Mouse (Mus musculus): Measurements from ENCODE around the gene Tcf7l1. TPM values are rescaled to one million over a fixed set of nuclear protein-coding genes. Genes with fewer than 3 reads are reported as not detected.

The Tcf7l1 gene
- polyA plus RNA-seq, 1 experiment from 2014 or later = 38.2 TPM

DNA sequence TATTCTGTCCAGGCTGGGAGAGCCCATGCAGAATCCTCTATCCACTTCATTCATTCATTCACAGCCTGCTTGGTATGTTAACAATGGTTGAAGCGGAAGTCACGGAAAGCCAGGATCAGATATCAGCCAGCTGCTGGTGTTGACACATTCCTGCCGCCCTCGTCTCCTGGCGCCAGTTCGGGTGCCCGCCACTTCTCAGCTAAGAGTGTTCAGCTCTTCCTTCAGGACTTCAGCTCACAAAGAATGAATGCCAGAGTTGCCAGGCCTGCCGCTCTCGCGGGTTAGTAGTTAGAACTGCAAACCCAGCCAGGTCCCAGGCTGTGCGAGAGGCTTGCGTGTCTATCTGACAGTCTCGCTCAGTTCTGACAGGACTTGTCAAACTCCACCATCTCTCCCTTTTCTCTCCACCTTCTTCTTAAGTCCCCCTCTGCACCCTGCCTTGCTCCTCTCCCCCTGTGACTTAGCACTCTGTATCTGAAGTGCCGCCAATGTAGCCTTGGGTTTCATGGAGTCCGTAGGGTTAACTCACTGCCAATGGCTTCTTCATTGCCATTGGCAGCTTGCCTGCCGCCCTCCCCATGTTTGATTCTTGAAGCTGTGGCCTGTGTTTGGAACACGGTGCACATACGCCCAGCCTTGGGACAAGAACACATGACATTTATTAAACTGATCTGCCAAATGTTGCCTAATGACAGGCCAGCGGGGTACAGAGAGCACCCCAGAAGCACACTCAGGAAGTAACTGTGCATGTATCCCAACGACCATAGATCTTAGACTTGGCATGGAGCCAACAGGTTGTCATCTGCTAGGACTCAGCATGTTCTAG, 48.2 kb downstream of the Tcf7l1 start:
- ATAC-seq (replicated peaks; ENCODE audit: low FRiP score) = peak; percentile 47
- Histone ChIP-seq H3K4me3 (replicated peaks) (no peak overlapping the region), H3K9ac (no peak overlapping the region), H3K27me3 (no peaks in the 10 kb centered on the region), H3K4me1 (peaks cover 72% of the 10 kb centered on the region), H3K4me2 (no peak overlapping the region), H3K36me3 (0 out of 2 replicates have a peak, but pooled peaks cover 6% of the 10 kb centered on the region), H3K27ac (peak overlapping the region; percentile 70), H3K9me3 (replicated peaks) (no peaks in the 10 kb centered on the region)
- WGBS = 45% methylated on average over 20 of the region's 20 CpGs

GRCm38 (mm10) chr6:72736872-72737271, 52.2 kb downstream of the Tcf7l1 start:
- H3K9me3 ChIP-seq (replicated peaks) = no peaks in the 10 kb centered on the region
- ATAC-seq (replicated peaks; ENCODE audit: low FRiP score) = no peak
- H3K4me2 ChIP-seq = no peak overlapping the region
- H3K36me3 ChIP-seq = 0 out of 2 replicates have a peak, but pooled peaks cover 12% of the 10 kb centered on the region
- no peaks in the 10 kb centered on the region for H3K27me3 ChIP-seq
- no peak overlapping the region for H3K27ac ChIP-seq
- 89% methylated on average over 11 of the region's 11 CpGs for WGBS
- H3K4me1 ChIP-seq = peaks cover 46% of the 10 kb centered on the region
- no peak overlapping the region for H3K9ac ChIP-seq
- no peak overlapping the region for H3K4me3 ChIP-seq (replicated peaks)

DNA sequence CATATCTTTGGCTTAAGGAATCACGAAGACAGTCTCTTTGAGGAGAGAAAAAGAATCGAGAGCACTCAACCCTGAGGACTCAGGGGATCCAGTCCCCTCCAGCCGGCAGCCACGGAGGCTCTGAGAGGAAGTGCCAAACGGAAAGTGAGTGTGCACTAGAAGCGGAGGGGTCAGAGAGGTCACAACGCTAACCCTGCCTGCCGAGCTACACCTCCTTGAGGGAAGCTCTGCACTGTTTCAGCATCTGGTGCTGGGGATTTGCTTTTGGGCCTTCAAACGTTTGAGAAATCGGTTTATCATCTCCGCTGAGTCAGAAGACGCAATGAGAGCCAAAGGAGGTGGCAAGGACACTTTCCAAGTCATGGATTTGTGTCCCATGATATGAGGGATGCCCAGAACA, 53.8 kb downstream of the Tcf7l1 start:
- peak overlapping the region; percentile 68 for H3K27ac ChIP-seq
- no peak overlapping the region for H3K9ac ChIP-seq

DNA sequence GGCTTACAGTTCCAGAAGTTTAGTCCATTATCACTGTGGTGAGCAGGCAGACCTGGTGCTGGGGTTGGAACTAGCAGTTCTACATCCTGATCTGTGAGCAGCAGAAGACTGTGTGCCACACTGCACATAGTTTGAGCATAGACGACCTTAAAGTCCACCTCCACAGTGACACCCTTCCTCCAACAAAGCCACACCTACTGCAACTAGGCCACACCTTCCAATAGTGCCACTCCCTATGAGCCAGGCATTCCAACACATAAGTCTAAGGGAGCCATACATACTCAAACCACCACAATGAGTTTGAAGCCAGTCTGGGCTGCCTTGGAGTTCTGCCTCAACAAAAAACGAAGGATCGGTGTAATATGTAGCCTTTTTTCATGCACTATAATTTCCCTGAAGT, 55.7 kb downstream of the Tcf7l1 start:
- Histone ChIP-seq H3K27me3 (no peaks in the 10 kb centered on the region), H3K9me3 (replicated peaks) (no peaks in the 10 kb centered on the region), H3K27ac (no peak overlapping the region), H3K4me3 (replicated peaks) (no peak overlapping the region), H3K9ac (no peak overlapping the region), H3K36me3 (0 out of 2 replicates have a peak, but pooled peaks cover 11% of the 10 kb centered on the region), H3K4me2 (no peak overlapping the region), H3K4me1 (peaks cover 57% of the 10 kb centered on the region)
- no peak for ATAC-seq (replicated peaks; ENCODE audit: low FRiP score)
- WGBS = 87% methylated on average over 3 of the region's 3 CpGs

More for the DNA sequence above, 53.8 kb downstream of the Tcf7l1 start:
- Histone ChIP-seq H3K27me3 (no peaks in the 10 kb centered on the region), H3K4me3 (replicated peaks) (no peak overlapping the region), H3K4me1 (peaks cover 43% of the 10 kb centered on the region), H3K36me3 (0 out of 2 replicates have a peak, but pooled peaks cover 12% of the 10 kb centered on the region), H3K4me2 (peak overlapping the region; percentile 14; the same call in 1 of the 2 replicates), H3K9me3 (replicated peaks) (no peaks in the 10 kb centered on the region)
- WGBS = 22% methylated on average over 12 of the region's 12 CpGs
- ATAC-seq (replicated peaks; ENCODE audit: low FRiP score) = no peak

GRCm38 (mm10) chr6:72732109-72732508, 56.9 kb downstream of the Tcf7l1 start:
- no peak overlapping the region for H3K4me2 ChIP-seq
- no peak for ATAC-seq (replicated peaks; ENCODE audit: low FRiP score)
- H3K27me3 ChIP-seq = no peaks in the 10 kb centered on the region
- H3K9ac ChIP-seq = no peak overlapping the region
- H3K27ac ChIP-seq = no peak overlapping the region
- H3K4me3 ChIP-seq (replicated peaks) = no peak overlapping the region
- 84% methylated on average over 4 of the region's 4 CpGs for WGBS
- 0 out of 2 replicates have a peak, but pooled peaks cover 6% of the 10 kb centered on the region for H3K36me3 ChIP-seq
- peaks cover 58% of the 10 kb centered on the region for H3K4me1 ChIP-seq
- no peaks in the 10 kb centered on the region for H3K9me3 ChIP-seq (replicated peaks)

- Histone ChIP-seq H3K27ac (0 out of 2 replicates have a peak overlapping the region, but pooled peaks have one; percentile 6), H3K9ac (no peak overlapping the region), H3K4me3 (replicated peaks) (no peak overlapping the region)
Measured at GRCm38 (mm10) chr6:72730560-72730849, 58.5 kb downstream of the Tcf7l1 start.

GRCm38 (mm10) chr6:72729831-72730559, 59.1 kb downstream of the Tcf7l1 start:
- 80% methylated on average over 14 of the region's 14 CpGs for WGBS
- ATAC-seq (replicated peaks; ENCODE audit: low FRiP score) = no peak
- Histone ChIP-seq H3K4me1 (peaks cover 52% of the 10 kb centered on the region), H3K27ac (no peak overlapping the region), H3K9me3 (replicated peaks) (no peaks in the 10 kb centered on the region), H3K9ac (no peak overlapping the region), H3K4me2 (no peak overlapping the region), H3K36me3 (0 out of 2 replicates have a peak, but pooled peaks cover 6% of the 10 kb centered on the region), H3K27me3 (no peaks in the 10 kb centered on the region), H3K4me3 (replicated peaks) (no peak overlapping the region)

More at GRCm38 (mm10) chr6:72730560-72730849, 58.5 kb downstream of the Tcf7l1 start:
- 40% methylated on average over 8 of the region's 8 CpGs for WGBS
- 0 out of 2 replicates have a peak, but pooled peaks cover 6% of the 10 kb centered on the region for H3K36me3 ChIP-seq
- peaks cover 52% of the 10 kb centered on the region for H3K4me1 ChIP-seq
- no peak for ATAC-seq (replicated peaks; ENCODE audit: low FRiP score)
- H3K4me2 ChIP-seq = no peak overlapping the region
- no peaks in the 10 kb centered on the region for H3K27me3 ChIP-seq
- H3K9me3 ChIP-seq (replicated peaks) = no peaks in the 10 kb centered on the region

GRCm38 (mm10) chr6:72727826-72728225, 61.2 kb downstream of the Tcf7l1 start:
- no peaks in the 10 kb centered on the region for H3K36me3 ChIP-seq
- H3K27ac ChIP-seq = no peak overlapping the region
- H3K4me2 ChIP-seq = no peak overlapping the region
- H3K4me1 ChIP-seq = peaks cover 66% of the 10 kb centered on the region
- WGBS = 53% methylated on average over 6 of the region's 6 CpGs
- no peaks in the 10 kb centered on the region for H3K27me3 ChIP-seq
- no peak for ATAC-seq (replicated peaks; ENCODE audit: low FRiP score)
- H3K4me3 ChIP-seq (replicated peaks) = no peak overlapping the region
- H3K9me3 ChIP-seq (replicated peaks) = no peaks in the 10 kb centered on the region
- H3K9ac ChIP-seq = no peak overlapping the region

DNA sequence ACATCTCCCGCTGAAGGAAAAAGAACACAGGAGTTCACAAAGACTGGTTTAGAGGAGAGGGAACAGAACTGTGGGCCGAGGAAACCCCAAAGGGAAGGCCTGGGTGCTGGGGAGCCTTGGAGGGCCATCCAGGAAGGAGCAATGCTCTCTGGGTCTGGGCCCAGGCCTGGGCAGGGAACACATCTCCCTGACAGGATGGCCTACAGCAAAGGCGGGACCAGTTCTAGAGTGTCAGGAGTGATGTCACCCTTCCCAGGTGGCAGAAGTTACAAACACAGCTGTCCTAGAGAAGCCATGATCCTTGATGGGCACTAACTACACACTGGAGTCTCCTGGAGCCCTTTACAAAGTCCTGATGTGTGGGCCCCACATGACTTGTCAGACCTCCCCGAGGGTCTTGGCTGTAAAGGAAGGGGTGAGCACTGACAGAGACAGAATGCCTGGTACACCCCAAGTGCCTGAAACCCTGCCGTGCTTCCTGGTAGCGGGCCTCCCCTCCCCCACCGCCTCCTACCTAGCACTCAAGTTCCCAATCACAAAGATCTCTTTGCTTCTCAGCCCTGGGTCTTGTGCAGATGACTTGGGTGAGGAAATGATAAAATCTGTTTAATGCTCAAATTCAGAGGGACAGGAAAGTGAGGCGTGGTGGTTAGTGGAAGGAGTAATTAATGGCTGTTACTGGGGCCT, 64.4 kb downstream of the Tcf7l1 start:
- no peak overlapping the region for H3K4me3 ChIP-seq (replicated peaks)
- peaks cover 55% of the 10 kb centered on the region for H3K4me1 ChIP-seq
- WGBS = 42% methylated on average over 8 of the region's 8 CpGs
- H3K4me2 ChIP-seq = no peak overlapping the region
- H3K27ac ChIP-seq = peak overlapping the region; percentile 70
- no peak for ATAC-seq (replicated peaks; ENCODE audit: low FRiP score)
- no peaks in the 10 kb centered on the region for H3K9me3 ChIP-seq (replicated peaks)
- no peaks in the 10 kb centered on the region for H3K36me3 ChIP-seq
- H3K27me3 ChIP-seq = no peaks in the 10 kb centered on the region
- H3K9ac ChIP-seq = no peak overlapping the region

- H3K27me3 ChIP-seq = no peaks in the 10 kb centered on the region
- peaks cover 47% of the 10 kb centered on the region for H3K4me1 ChIP-seq
- no peak overlapping the region for H3K4me3 ChIP-seq (replicated peaks)
- no peaks in the 10 kb centered on the region for H3K36me3 ChIP-seq
- 68% methylated on average over 15 of the region's 15 CpGs for WGBS
- ATAC-seq (replicated peaks; ENCODE audit: low FRiP score) = 0 out of 2 replicates have a peak, but pooled peaks have one; percentile 52
- peak overlapping the region; percentile 70; the same call in 1 of the 2 replicates for H3K27ac ChIP-seq
- H3K4me2 ChIP-seq = no peak overlapping the region
- no peaks in the 10 kb centered on the region for H3K9me3 ChIP-seq (replicated peaks)
- no peak overlapping the region for H3K9ac ChIP-seq
Measured at GRCm38 (mm10) chr6:72723731-72724385, 65.2 kb downstream of the Tcf7l1 start.

DNA sequence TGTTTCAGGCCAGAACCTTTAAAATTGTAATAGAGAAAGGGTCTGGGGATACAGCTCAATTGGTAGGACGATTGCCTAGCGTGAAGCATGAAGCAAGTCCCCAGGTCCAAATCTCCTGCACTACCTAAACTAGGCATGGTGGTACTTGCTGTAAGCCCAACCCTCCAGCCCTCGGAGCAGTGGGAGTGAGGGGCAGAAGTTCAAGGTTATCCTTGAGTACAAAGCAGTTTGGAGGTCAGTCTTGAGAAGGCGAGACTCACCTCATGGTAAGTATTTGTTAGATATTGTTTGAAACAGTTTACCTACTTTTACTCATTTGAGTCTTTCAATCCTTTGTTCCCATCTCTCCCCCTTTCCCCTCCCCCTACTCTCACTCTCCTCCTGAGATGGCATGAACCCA, 65.9 kb downstream of the Tcf7l1 start:
- 88% methylated on average over 4 of the region's 4 CpGs for WGBS
- no peak for ATAC-seq (replicated peaks; ENCODE audit: low FRiP score)
- H3K4me2 ChIP-seq = no peak overlapping the region
- H3K4me3 ChIP-seq (replicated peaks) = no peak overlapping the region
- peaks cover 43% of the 10 kb centered on the region for H3K4me1 ChIP-seq
- H3K27ac ChIP-seq = no peak overlapping the region
- H3K9me3 ChIP-seq (replicated peaks) = no peaks in the 10 kb centered on the region
- no peaks in the 10 kb centered on the region for H3K27me3 ChIP-seq
- H3K36me3 ChIP-seq = no peaks in the 10 kb centered on the region
- no peak overlapping the region for H3K9ac ChIP-seq

Data from kidney, embryonic 15.5 days (tissue).